In the genomic region with DNA sequence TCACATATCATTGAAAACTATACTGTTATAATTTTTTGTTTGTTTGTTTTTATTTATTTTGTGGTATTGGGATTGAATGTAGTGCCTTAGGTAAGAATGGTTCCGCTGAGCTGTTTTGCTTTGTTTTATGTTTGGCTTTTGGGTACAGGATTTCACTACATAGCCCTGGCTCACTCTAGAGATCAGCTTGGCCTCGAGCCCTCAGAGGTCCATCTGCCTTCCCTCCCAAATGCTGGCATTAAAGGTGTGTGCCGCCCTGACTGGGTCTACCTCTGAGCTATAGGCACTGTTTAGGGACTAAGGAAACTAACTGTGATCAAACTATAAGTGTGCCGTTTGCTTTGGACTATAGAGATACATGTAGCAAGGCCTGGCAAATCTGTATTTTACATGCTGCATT, we compare ENCODE assay signal across 6 mouse cellular contexts.
"Had no signal": no experiment of that assay in that cellular context is flagged by ENCODE, and none has a peak within 500 bp of the region (broad histone marks: within the 10 kb centered on the region; RNA-seq: fewer than 3 reads in every experiment).

No protein-coding gene starts in this region.

- H3K9ac ChIP-seq: limb, embryonic 15.5 days; liver, embryonic 12.5 days; lung, embryonic 14.5 days; neural tube, embryonic 15.5 days had no signal

- H3K9me3 ChIP-seq: limb, embryonic 15.5 days; liver, embryonic 12.5 days; midbrain, embryonic 10.5 days; neural tube, embryonic 15.5 days had no signal

- H3K4me2 ChIP-seq: limb, embryonic 15.5 days; liver, embryonic 12.5 days; lung, embryonic 14.5 days; neural tube, embryonic 15.5 days had no signal

- H3K27me3 ChIP-seq: limb, embryonic 15.5 days; liver, embryonic 12.5 days; neural tube, embryonic 15.5 days had no signal

- H3K27ac ChIP-seq: limb, embryonic 15.5 days; liver, embryonic 12.5 days; midbrain, embryonic 10.5 days; neural tube, embryonic 15.5 days had no signal

- H3K4me1 ChIP-seq: limb, embryonic 15.5 days; midbrain, embryonic 10.5 days had no signal

- H3K4me3 ChIP-seq: limb, embryonic 15.5 days; liver, embryonic 12.5 days; midbrain, embryonic 10.5 days; myocyte; neural tube, embryonic 15.5 days had no signal
